Comparison of ENCODE assay signal across 15 mouse cellular contexts in the genomic region with DNA sequence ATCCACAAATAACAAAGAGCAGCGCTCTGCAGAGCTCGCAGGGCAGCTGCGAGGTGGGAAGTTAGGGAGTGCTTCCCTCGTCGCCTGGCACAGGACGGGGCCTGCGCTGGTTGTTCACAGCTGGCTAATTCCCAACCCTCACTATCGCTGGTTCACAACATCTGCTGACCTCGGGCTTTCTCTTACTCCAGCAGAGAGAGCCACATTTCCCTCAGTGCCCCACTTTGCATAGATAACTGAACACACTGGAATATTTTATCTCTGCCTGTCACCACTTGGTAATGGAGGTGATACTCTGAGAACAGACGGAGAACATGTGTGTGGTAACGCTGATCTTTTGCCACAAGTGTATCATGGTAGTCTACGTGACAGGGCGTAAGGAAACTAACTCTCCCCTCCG. TPM values are rescaled to one million over a fixed set of nuclear protein-coding genes. Genes with fewer than 3 reads are reported as not detected.
DNase-seq lines count a peak whose midpoint lies in the region; ATAC-seq and TF ChIP-seq lines count a peak whose summit lies in the region.
"Had no signal": no experiment of that assay in that cellular context is flagged by ENCODE, and none has a peak within 500 bp of the region (broad histone marks: within the 10 kb centered on the region; RNA-seq: fewer than 3 reads in every experiment).

No protein-coding gene starts in this region.

- no peak overlapping the region for H3K4me2 ChIP-seq in intestine, embryonic 15.5 days (replicated peaks)
- no peak overlapping the region for H3K4me2 ChIP-seq in stomach, embryonic 16.5 days (ENCODE audit: low read depth, low read length)
- no peak overlapping the region for H3K4me2 ChIP-seq in midbrain, embryonic 16.5 days (ENCODE audit: low read length)
- H3K4me2 ChIP-seq: forebrain, embryonic 12.5 days had no signal

- TF ChIP-seq CTCF in spleen, adult 2 months (IDR thresholded peaks at IDR 0.05; ENCODE audit: extremely low read depth, insufficient read depth, insufficient read length, insufficient replicate concordance), result no peak

- no peak for DNase-seq in spleen, adult 2 months (ENCODE audit: low read depth in 1 of 2, low spot score in 2 of 2)
- no peak for DNase-seq in spleen, adult 12 weeks (ENCODE audit: low spot score)
- DNase-seq in Muller cell, postnatal 12 days (ENCODE audit: inconsistent ontology term), result no peak
- DNase-seq: adrenal gland, postnatal 25 days; kidney, adult 11 months; thymus, postnatal 25 days had no signal

- WGBS in spleen, adult 2 months, result 72% methylated on average over 14 of the region's 14 CpGs
- 79% methylated on average over 14 of the region's 14 CpGs for WGBS in intestine, embryonic 15.5 days
- 68% methylated on average over 14 of the region's 14 CpGs for WGBS in stomach, embryonic 16.5 days
- 86% methylated on average over 14 of the region's 14 CpGs for WGBS in midbrain, embryonic 16.5 days

- H3K36me3 ChIP-seq in spleen, adult 2 months (ENCODE audit: control insufficient read depth, insufficient read depth, low read length), result peaks cover 46% of the 10 kb centered on the region
- H3K36me3 ChIP-seq in intestine, embryonic 15.5 days, result peaks cover 73% of the 10 kb centered on the region
- peaks cover 47% of the 10 kb centered on the region for H3K36me3 ChIP-seq in stomach, embryonic 16.5 days (ENCODE audit: control insufficient read depth, insufficient read depth, low read length)
- peaks cover 63% of the 10 kb centered on the region for H3K36me3 ChIP-seq in midbrain, embryonic 16.5 days (ENCODE audit: control insufficient read depth, insufficient read depth, low read length)

- H3K27me3 ChIP-seq in spleen, adult 2 months (ENCODE audit: control insufficient read depth, insufficient read depth, low read length), result no peaks in the 10 kb centered on the region
- H3K27me3 ChIP-seq in intestine, embryonic 15.5 days (replicated peaks), result no peaks in the 10 kb centered on the region
- no peaks in the 10 kb centered on the region for H3K27me3 ChIP-seq in stomach, embryonic 16.5 days (ENCODE audit: control insufficient read depth, insufficient read depth, low read length)
- H3K27me3 ChIP-seq in midbrain, embryonic 16.5 days (ENCODE audit: control insufficient read depth, insufficient read depth, low read depth, low read length), result no peaks in the 10 kb centered on the region
- H3K27me3 ChIP-seq: forebrain, embryonic 12.5 days had no signal

- no peak overlapping the region for H3K9ac ChIP-seq in intestine, embryonic 15.5 days
- H3K9ac ChIP-seq in stomach, embryonic 16.5 days (ENCODE audit: low read length), result no peak overlapping the region
- no peak overlapping the region for H3K9ac ChIP-seq in midbrain, embryonic 16.5 days (ENCODE audit: low read depth, low read length)
- H3K9ac ChIP-seq: forebrain, embryonic 12.5 days had no signal

- H3K4me1 ChIP-seq in spleen, adult 2 months (ENCODE audit: control insufficient read depth, insufficient read depth, insufficient read length), result peaks cover 9% of the 10 kb centered on the region; the same call in 1 of the 2 replicates
- H3K4me1 ChIP-seq in intestine, embryonic 15.5 days (replicated peaks), result peaks cover 13% of the 10 kb centered on the region
- no peaks in the 10 kb centered on the region for H3K4me1 ChIP-seq in stomach, embryonic 16.5 days (ENCODE audit: control insufficient read depth, insufficient read depth, low read length)
- no peaks in the 10 kb centered on the region for H3K4me1 ChIP-seq in midbrain, embryonic 16.5 days (ENCODE audit: control insufficient read depth, insufficient read depth, low read length)
- H3K4me1 ChIP-seq: forebrain, embryonic 12.5 days; limb, embryonic 10.5 days had no signal

- no peaks in the 10 kb centered on the region for H3K9me3 ChIP-seq in intestine, embryonic 15.5 days
- peaks cover 7% of the 10 kb centered on the region; the same call in 1 of the 2 replicates for H3K9me3 ChIP-seq in stomach, embryonic 16.5 days (replicated peaks; ENCODE audit: control insufficient read depth, low read length)
- no peaks in the 10 kb centered on the region for H3K9me3 ChIP-seq in midbrain, embryonic 16.5 days (replicated peaks; ENCODE audit: control insufficient read depth, low read length, poor library complexity, severe bottlenecking)

- no peak overlapping the region for H3K4me3 ChIP-seq in spleen, adult 2 months (ENCODE audit: extremely low read depth, insufficient read depth, insufficient read length)
- no peak overlapping the region for H3K4me3 ChIP-seq in intestine, embryonic 15.5 days (replicated peaks)
- no peak overlapping the region for H3K4me3 ChIP-seq in stomach, embryonic 16.5 days (replicated peaks; ENCODE audit: low read length)
- no peak overlapping the region for H3K4me3 ChIP-seq in midbrain, embryonic 16.5 days (ENCODE audit: low read depth, low read length)
- H3K4me3 ChIP-seq: forebrain, embryonic 12.5 days; limb, embryonic 10.5 days had no signal

- TF ChIP-seq POLR2A in spleen, adult 2 months (IDR thresholded peaks at IDR 0.05; ENCODE audit: low read depth, low read length), result no peak

- H3K27ac ChIP-seq in spleen, adult 2 months (ENCODE audit: insufficient read depth, low read length), result peak overlapping the region; percentile 90; the same call in 1 of the 2 replicates
- H3K27ac ChIP-seq in intestine, embryonic 15.5 days, result 0 out of 2 replicates have a peak overlapping the region, but pooled peaks have one; percentile 2
- no peak overlapping the region for H3K27ac ChIP-seq in stomach, embryonic 16.5 days (ENCODE audit: low read length)
- no peak overlapping the region for H3K27ac ChIP-seq in midbrain, embryonic 16.5 days (ENCODE audit: low read length)
- H3K27ac ChIP-seq: forebrain, embryonic 12.5 days; limb, embryonic 10.5 days had no signal

- peak; percentile 46 for ATAC-seq in erythroblast, adult 5-6 weeks (replicated peaks; ENCODE audit: low FRiP score, poor library complexity, severe bottlenecking)
- ATAC-seq in intestine, embryonic 15.5 days, result 0 out of 2 replicates have a peak, but pooled peaks have one; percentile 34
- peak; percentile 51; the same call in 1 of the 2 replicates for ATAC-seq in stomach, embryonic 16.5 days (ENCODE audit: insufficient read depth, low FRiP score)
- no peak for ATAC-seq in midbrain, embryonic 16.5 days

RNA-seq across cellular contexts. Expression of gene Shisa8, which starts 26.5 kb away (rescaled TPM):
- 5.4 and 14.7 TPM in 2 replicates for polyA plus RNA-seq in spleen, adult 2 months (2012; rRNA removed)
- total RNA-seq in erythroblast, adult 5-6 weeks (2015; ENCODE audit: low replicate concordance), result not detected in 2 replicates
- not detected in 2 replicates for total RNA-seq in erythroblast, adult 5-6 weeks (2017; ENCODE audit: low replicate concordance)
- polyA plus RNA-seq in intestine, embryonic 15.5 days (2015; fragmentation: Nextera tagmentation; extraction: Ambion mirVana), result 0.10 and 0.15 TPM in 2 replicates
- polyA plus RNA-seq in stomach, embryonic 16.5 days (2015; fragmentation: Nextera tagmentation; extraction: Ambion mirVana), result not detected in 2 replicates
- 0.77 and 1.0 TPM in 2 replicates for polyA plus RNA-seq in midbrain, embryonic 16.5 days (2015; fragmentation: Nextera tagmentation; extraction: Ambion mirVana)
- total RNA-seq: megakaryocyte, adult 5-6 weeks; MEL had no signal
- polyA plus RNA-seq: limb, embryonic 10.5 days had no signal

RNA-seq across cellular contexts. Expression of gene Tnfrsf13c, which starts 38.0 kb away (rescaled TPM):
- polyA plus RNA-seq in spleen, adult 2 months (2012; rRNA removed), result 120 and 179 TPM in 2 replicates
- 0.84 and 6.3 TPM in 2 replicates for total RNA-seq in erythroblast, adult 5-6 weeks (2015; ENCODE audit: low replicate concordance)
- not detected in 2 replicates for total RNA-seq in erythroblast, adult 5-6 weeks (2017; ENCODE audit: low replicate concordance)
- polyA plus RNA-seq in intestine, embryonic 15.5 days (2015; fragmentation: Nextera tagmentation; extraction: Ambion mirVana), result 0.25 TPM in 1 of 2 replicates, not detected in the other
- 0.10 TPM in 1 of 2 replicates, not detected in the other for polyA plus RNA-seq in stomach, embryonic 16.5 days (2015; fragmentation: Nextera tagmentation; extraction: Ambion mirVana)
- 0.14 TPM in 1 of 2 replicates, not detected in the other for polyA plus RNA-seq in midbrain, embryonic 16.5 days (2015; fragmentation: Nextera tagmentation; extraction: Ambion mirVana)

RNA-seq across cellular contexts. Expression of gene Srebf2, which starts 39.1 kb away (rescaled TPM):
- polyA plus RNA-seq in spleen, adult 2 months (2012; rRNA removed), result 204 and 317 TPM in 2 replicates
- total RNA-seq in erythroblast, adult 5-6 weeks (2015; ENCODE audit: low replicate concordance), result 9.0 and 12.5 TPM in 2 replicates
- 11.2 and 15.5 TPM in 2 replicates for total RNA-seq in erythroblast, adult 5-6 weeks (2017; ENCODE audit: low replicate concordance)
- 163 and 172 TPM in 2 replicates for polyA plus RNA-seq in intestine, embryonic 15.5 days (2015; fragmentation: Nextera tagmentation; extraction: Ambion mirVana)
- polyA plus RNA-seq in stomach, embryonic 16.5 days (2015; fragmentation: Nextera tagmentation; extraction: Ambion mirVana), result 161 and 169 TPM in 2 replicates
- 194 and 218 TPM in 2 replicates for polyA plus RNA-seq in midbrain, embryonic 16.5 days (2015; fragmentation: Nextera tagmentation; extraction: Ambion mirVana)

RNA-seq across cellular contexts. Expression of gene Ccdc134, which starts 58.4 kb away (rescaled TPM):
- 16.2 and 16.7 TPM in 2 replicates for polyA plus RNA-seq in spleen, adult 2 months (2012; rRNA removed)
- 0.63 TPM in 1 of 2 replicates, not detected in the other for total RNA-seq in erythroblast, adult 5-6 weeks (2015; ENCODE audit: low replicate concordance)
- total RNA-seq in erythroblast, adult 5-6 weeks (2017; ENCODE audit: low replicate concordance), result 4.1 and 5.0 TPM in 2 replicates
- polyA plus RNA-seq in intestine, embryonic 15.5 days (2015; fragmentation: Nextera tagmentation; extraction: Ambion mirVana), result 12.0 and 12.6 TPM in 2 replicates
- polyA plus RNA-seq in stomach, embryonic 16.5 days (2015; fragmentation: Nextera tagmentation; extraction: Ambion mirVana), result 15.9 and 17.2 TPM in 2 replicates
- polyA plus RNA-seq in midbrain, embryonic 16.5 days (2015; fragmentation: Nextera tagmentation; extraction: Ambion mirVana), result 10.5 and 11.3 TPM in 2 replicates

RNA-seq across cellular contexts. Expression of gene Cenpm, which starts 58.4 kb away (rescaled TPM):
- 10.2 and 16.8 TPM in 2 replicates for polyA plus RNA-seq in spleen, adult 2 months (2012; rRNA removed)
- total RNA-seq in erythroblast, adult 5-6 weeks (2015; ENCODE audit: low replicate concordance), result 10.7 and 11.0 TPM in 2 replicates
- 2.3 and 7.2 TPM in 2 replicates for total RNA-seq in erythroblast, adult 5-6 weeks (2017; ENCODE audit: low replicate concordance)
- polyA plus RNA-seq in intestine, embryonic 15.5 days (2015; fragmentation: Nextera tagmentation; extraction: Ambion mirVana), result 46.0 and 49.1 TPM in 2 replicates
- 44.4 and 51.6 TPM in 2 replicates for polyA plus RNA-seq in stomach, embryonic 16.5 days (2015; fragmentation: Nextera tagmentation; extraction: Ambion mirVana)
- polyA plus RNA-seq in midbrain, embryonic 16.5 days (2015; fragmentation: Nextera tagmentation; extraction: Ambion mirVana), result 12.7 and 13.9 TPM in 2 replicates
- total RNA-seq: neutrophil, adult 5-6 weeks had no signal

Comparison
In these comparisons a context has a peak if more than half of its experiments do, and no peak if none do; other contexts are left out.
1. H3K27ac ChIP-seq: peak in spleen, adult 2 months (single experiment) and intestine, embryonic 15.5 days (single experiment); none in stomach, embryonic 16.5 days (single experiment) and midbrain, embryonic 16.5 days (single experiment).
2. RNA of gene Tnfrsf13c, which starts 38.0 kb away (polyA plus RNA-seq): 120 to 179 TPM in spleen, adult 2 months; 0.14 TPM in midbrain, embryonic 16.5 days, 0.10 TPM in stomach, embryonic 16.5 days and 0.25 TPM in intestine, embryonic 15.5 days; every median in the first group is over 10 times any median in the second.